Mouse (Mus musculus) liver, embryonic 14.5 days (tissue): ENCODE measurements around the gene Mlycd. TPM values are rescaled to one million over a fixed set of nuclear protein-coding genes. Genes with fewer than 3 reads are reported as not detected.
"Not testable (repeated sequence)": the region's sequence is repeated elsewhere in the genome, so short reads cannot be mapped to it uniquely, and the experiment has no call there.

ENCODE experiments used
- ATAC-seq: fragments of 200-750 bp; cut with Nextera tagmentation; 2 replicates; pipeline ENCODE4 v1.8.0; 2017; ENCODE audit warnings: moderate number of reproducible peaks, mild to moderate bottlenecking, moderate library complexity; ENCODE audit not compliant: insufficient read depth
- DNase-seq, 3 experiments: peaks; one replicate each; pipeline ENCODE4 v3.0.0-alpha.2; 2012 to 2013; ENCODE audit warnings: low read depth in 3 of 3, low spot score in 3 of 3
- H3K27ac ChIP-seq: fragments of 300-500 bp; sonication (generic); 2 replicates; pipeline ENCODE4 v1.5.1; 2014; ENCODE audit warnings: moderate library complexity, mild to moderate bottlenecking, control low read depth, inconsistent platforms
- H3K27me3 ChIP-seq: fragments of 300-500 bp; sonication (generic); 2 replicates; pipeline ENCODE4 v1.6.1; 2014; ENCODE audit warnings: mild to moderate bottlenecking, low read length, moderate library complexity; ENCODE audit not compliant: control insufficient read depth, insufficient read depth
- H3K36me3 ChIP-seq: fragments of 300-500 bp; sonication (generic); replicated peaks from 2 replicates; pipeline ENCODE4 v1.6.1; 2014; ENCODE audit warnings: low read depth; ENCODE audit not compliant: control insufficient read depth, insufficient read depth
- H3K4me1 ChIP-seq, 2 experiments: fragments of 200-500 bp in 1 of 2; fragments of 300-500 bp in 1 of 2; sonication (generic) in 1 of 2; replicated peaks; 2 replicates each; pipeline ENCODE4 v1.6.1; 2012 to 2014; ENCODE audit warnings: antibody characterized with exemption in 1 of 2, inconsistent platforms in 1 of 2, low read length in 1 of 2; ENCODE audit not compliant: control insufficient read depth in 2 of 2, insufficient read depth in 2 of 2
- H3K4me2 ChIP-seq: fragments of 300-500 bp; sonication (generic); 2 replicates; pipeline ENCODE4 v1.6.1; 2014; ENCODE audit warnings: low read depth, mild to moderate bottlenecking, control low read depth, moderate library complexity
- H3K4me3 ChIP-seq, 2 experiments: fragments of 200-500 bp in 1 of 2; fragments of 300-500 bp in 1 of 2; sonication (generic) in 1 of 2; 2 replicates each; pipeline ENCODE4 v1.5.1; 2012 to 2014; ENCODE audit warnings: low read depth in 2 of 2, low read length in 2 of 2, mild to moderate bottlenecking in 2 of 2, control low read depth in 1 of 2, inconsistent platforms in 1 of 2, moderate library complexity in 1 of 2; ENCODE audit not compliant: insufficient read depth in 1 of 2
- H3K9ac ChIP-seq: fragments of 300-500 bp; sonication (generic); replicated peaks from 2 replicates; pipeline ENCODE4 v1.6.1; 2014; ENCODE audit warnings: mild to moderate bottlenecking, control low read depth, moderate library complexity
- H3K9me3 ChIP-seq: fragments of 300-500 bp; sonication (generic); 2 replicates; pipeline ENCODE4 v1.6.1; 2016; ENCODE audit warnings: low read length, mixed read lengths; ENCODE audit not compliant: control insufficient read depth
- CTCF ChIP-seq: IDR thresholded peaks from 2 replicates; pipeline ENCODE4 v1.5.1; 2016; ENCODE audit warnings: antibody characterized with exemption, low read depth, control low read depth
- EP300 ChIP-seq: IDR thresholded peaks from 2 replicates; pipeline ENCODE4 v1.6.1; 2016; ENCODE audit warnings: antibody characterized with exemption, low read depth
- WGBS: fragments of 180-500 bp; shearing (Covaris S2); extraction: QIAGEN DNeasy Blood & Tissue Kit; methylation state at CpG from one replicate; pipeline ENCODE4 v1.1.7; 2014; ENCODE audit not compliant: insufficient replicate concordance; 5-methylcytosine and 5-hydroxymethylcytosine counted together
- polyA plus RNA-seq, 2 experiments: library from polyadenylated mRNA; depleted of rRNA in 1 of 2; stranded (reverse) in 1 of 2; unstranded in 1 of 2; fragments of >200 nt; fragmentation: Nextera tagmentation in 1 of 2; extraction: Ambion mirVana in 1 of 2; gene quantifications; 2 replicates each; pipeline versions ENCODE4 v1.2.1 to v1.2.3; 2012 to 2014

The Mlycd gene
- polyA plus RNA-seq, 2 experiments = 6.0 to 8.1 TPM

DNA sequence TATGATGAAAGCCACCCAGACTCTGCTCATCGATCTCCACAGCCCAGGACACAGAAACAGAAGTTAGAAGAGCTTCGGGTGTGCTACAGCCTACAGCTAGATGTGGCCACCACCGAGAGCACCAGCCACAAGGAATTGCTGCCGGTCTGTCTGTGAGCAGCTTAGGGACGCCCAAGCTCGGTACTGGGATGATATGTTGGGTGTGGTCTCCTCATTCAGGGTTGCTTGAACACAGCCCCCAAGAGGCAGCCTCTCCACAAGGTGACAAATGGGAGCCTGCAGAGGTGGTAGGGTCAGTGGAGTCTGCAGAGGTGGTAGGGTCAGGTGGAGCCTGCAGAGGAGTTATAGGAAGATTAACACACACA lies 41.0 kb upstream of the Mlycd start:
- no peak overlapping the region for H3K27ac ChIP-seq
- H3K9me3 ChIP-seq = no peaks in the 10 kb centered on the region
- peaks cover 4% of the 10 kb centered on the region for H3K36me3 ChIP-seq
- no peaks in the 10 kb centered on the region for H3K27me3 ChIP-seq
- TF ChIP-seq CTCF = no peak
- no peak for TF ChIP-seq EP300
- DNase-seq (no peak), ATAC-seq (peak; percentile 40)
- no peak overlapping the region for H3K9ac ChIP-seq
- H3K4me1 ChIP-seq = peaks cover 6 to 22% of the 10 kb centered on the region in 2 experiments
- H3K4me3 ChIP-seq = no peak overlapping the region
- no peak overlapping the region for H3K4me2 ChIP-seq
- WGBS = 19% methylated on average over 6 of the region's 6 CpGs

DNA sequence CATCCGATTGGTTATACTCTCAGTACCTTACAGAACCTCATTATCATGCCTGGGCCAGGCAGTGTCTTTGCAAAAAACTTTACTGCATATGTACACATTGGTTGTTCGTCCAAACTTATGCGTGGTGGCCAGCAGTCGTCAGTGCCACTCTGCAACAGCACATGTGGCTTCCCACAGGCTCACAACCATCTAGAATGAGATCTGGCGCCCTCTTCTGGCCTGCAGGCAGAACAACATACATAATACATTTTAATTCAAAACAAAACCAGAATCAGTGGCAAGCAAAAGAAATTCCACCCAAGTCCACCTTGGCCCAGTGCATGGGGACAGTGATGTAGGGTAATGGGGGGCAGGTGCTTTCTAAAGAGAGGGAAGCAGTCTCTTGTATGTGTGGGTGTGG lies 38.0 kb upstream of the Mlycd start:
- not testable (repeated sequence) for DNase-seq, H3K36me3 ChIP-seq, ATAC-seq, H3K27me3 ChIP-seq, H3K4me2 ChIP-seq, H3K4me3 ChIP-seq, H3K9me3 ChIP-seq, H3K9ac ChIP-seq, H3K27ac ChIP-seq
- H3K4me1 ChIP-seq = peaks cover 6 to 16% of the 10 kb centered on the region in 2 experiments
- TF ChIP-seq CTCF = peak; percentile 75
- 36% methylated on average over 5 of the region's 5 CpGs for WGBS

DNA sequence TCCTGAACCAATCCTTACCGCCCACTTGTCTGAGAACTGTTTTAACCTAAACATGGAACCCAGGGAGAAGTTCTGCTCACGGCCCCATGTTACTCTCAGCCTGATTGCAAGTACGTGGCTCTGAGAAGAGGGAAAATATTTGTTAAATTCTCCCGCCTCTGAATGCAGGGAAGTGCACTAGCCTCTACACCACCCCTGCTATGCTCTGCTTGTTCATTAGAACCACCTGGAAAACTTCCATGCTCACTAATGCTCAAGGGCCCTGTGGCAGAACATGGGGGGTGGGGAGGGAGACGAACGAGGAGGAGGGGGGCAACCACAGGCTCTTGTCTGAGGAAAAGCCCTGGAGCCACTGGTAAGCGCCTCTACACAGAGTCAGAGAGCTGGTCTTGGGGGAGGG lies 36.5 kb upstream of the Mlycd start:
- ATAC-seq (no peak), DNase-seq (no peak)
- H3K27ac ChIP-seq = no peak overlapping the region
- no peak overlapping the region for H3K4me2 ChIP-seq
- no peak overlapping the region for H3K4me3 ChIP-seq
- no peak overlapping the region for H3K9ac ChIP-seq
- H3K27me3 ChIP-seq = no peaks in the 10 kb centered on the region
- H3K4me1 ChIP-seq = peaks cover 4 to 14% of the 10 kb centered on the region in 2 experiments
- TF ChIP-seq CTCF (no peak), EP300 (no peak)
- no peaks in the 10 kb centered on the region for H3K36me3 ChIP-seq
- H3K9me3 ChIP-seq = no peaks in the 10 kb centered on the region
- 75% methylated on average over 7 of the region's 7 CpGs for WGBS

DNA sequence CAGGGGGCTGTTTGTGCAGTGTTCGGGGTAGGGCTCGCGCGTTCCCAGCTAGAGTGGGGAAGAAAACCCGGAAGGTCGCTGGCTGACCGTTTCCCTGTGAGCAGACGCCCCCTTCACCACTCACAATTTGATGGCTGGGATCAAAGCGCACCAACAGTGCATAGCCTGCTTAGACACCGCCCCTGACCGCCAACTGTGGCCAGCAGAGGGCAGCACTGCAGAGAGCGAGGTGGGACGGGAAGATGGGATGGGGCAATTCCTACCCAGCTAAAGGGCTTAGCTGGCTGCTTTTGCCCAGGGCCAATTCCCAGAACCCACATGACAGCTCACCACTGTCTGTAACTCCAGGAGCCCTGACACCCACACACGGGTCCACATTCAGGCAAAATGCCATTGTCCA lies 35.8 kb upstream of the Mlycd start:
- Histone ChIP-seq H3K4me2 (no peak overlapping the region), H3K4me1 (peaks cover 0 to 7% of the 10 kb centered on the region in 2 experiments; a peak in 3 of 4 replicates), H3K9me3 (no peaks in the 10 kb centered on the region), H3K9ac (no peak overlapping the region), H3K4me3 (no peak overlapping the region), H3K27ac (no peak overlapping the region), H3K27me3 (no peaks in the 10 kb centered on the region), H3K36me3 (no peaks in the 10 kb centered on the region)
- DNase-seq (no peak), ATAC-seq (peak; percentile 41; the same call in 1 of the 2 replicates)
- TF ChIP-seq CTCF (peak; percentile 93), EP300 (no peak)
- WGBS = 32% methylated on average over 14 of the region's 14 CpGs

DNA sequence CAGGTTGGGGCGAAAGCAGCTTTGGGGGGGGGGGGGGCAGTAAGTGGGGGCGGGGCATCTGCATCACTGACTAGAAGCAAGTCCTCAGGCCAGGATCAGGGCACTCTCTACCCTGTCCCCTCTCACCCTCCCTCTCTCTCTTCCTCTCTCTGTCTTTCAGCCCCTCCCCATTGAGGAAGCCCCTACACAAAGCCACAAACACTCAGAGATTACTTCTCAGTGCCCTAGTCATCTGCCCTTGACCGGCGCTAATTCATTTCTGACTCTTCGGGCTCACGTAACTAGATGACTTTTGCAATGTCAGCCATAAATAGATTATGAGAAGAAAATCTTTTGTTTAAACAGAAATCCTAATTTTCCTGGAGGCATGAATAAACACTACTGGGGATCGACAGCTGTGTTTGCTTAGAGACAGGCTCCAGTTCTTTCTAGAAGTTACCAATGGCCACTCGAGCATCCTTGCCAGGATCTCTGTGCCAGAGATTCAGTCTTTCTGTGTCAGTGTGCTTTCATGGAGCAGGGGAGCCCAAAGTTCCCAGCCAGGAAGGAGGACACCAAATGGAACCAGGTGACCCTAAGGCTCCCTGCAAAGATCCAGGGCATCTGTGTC lies 33.9 kb upstream of the Mlycd start:
- 56% methylated on average over 8 of the region's 8 CpGs for WGBS
- Histone ChIP-seq H3K9ac (no peak overlapping the region), H3K27ac (no peak overlapping the region), H3K36me3 (no peaks in the 10 kb centered on the region), H3K27me3 (no peaks in the 10 kb centered on the region), H3K4me1 (no peaks in the 10 kb centered on the region), H3K9me3 (no peaks in the 10 kb centered on the region), H3K4me3 (no peak overlapping the region), H3K4me2 (no peak overlapping the region)
- DNase-seq = no peak
- no peak for ATAC-seq
- no peak for TF ChIP-seq CTCF
- no peak for TF ChIP-seq EP300

DNA sequence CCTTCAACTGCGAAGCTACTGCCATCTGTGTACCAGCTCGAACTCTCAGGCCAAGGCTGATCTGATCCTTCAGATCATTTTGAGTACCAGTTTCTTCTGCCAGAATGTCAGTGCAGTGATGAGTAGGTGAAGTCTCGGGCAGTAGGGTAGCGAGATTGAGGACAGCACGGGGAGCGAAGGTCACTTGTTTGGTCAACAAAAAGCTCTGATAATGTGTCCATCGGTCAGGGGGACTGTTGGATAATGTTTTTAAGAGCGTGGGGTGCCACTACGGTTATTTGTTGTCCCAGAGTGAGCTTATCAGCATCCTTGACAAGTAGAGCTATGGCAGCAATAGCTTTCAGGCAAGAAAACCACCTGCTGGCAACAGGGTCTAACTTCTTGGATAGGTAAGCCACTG lies 20.0 kb upstream of the Mlycd start:
- H3K4me2 ChIP-seq, H3K9me3 ChIP-seq, H3K27me3 ChIP-seq, H3K36me3 ChIP-seq, H3K27ac ChIP-seq, H3K4me3 ChIP-seq, ATAC-seq, DNase-seq, H3K4me1 ChIP-seq, H3K9ac ChIP-seq: not testable (repeated sequence)
- WGBS = 54% methylated on average over 9 of the region's 9 CpGs
